Mouse (Mus musculus) CD8-positive naive resting alpha-beta T cell, adult 2 months (primary cell): ENCODE measurements at regions not wholly inside any gene's neighbourhood (a gene's known extent, or its start where the extent isn't known, plus 50 kb on each side); places are given as distances from the start of the nearest gene placed in this dataset.

Experiments
- DNase-seq, 2 experiments: peaks; one replicate each; pipeline ENCODE4 v3.0.0; 2022; ENCODE audit warnings: low read depth in 2 of 2, low spot score in 2 of 2

DNA sequence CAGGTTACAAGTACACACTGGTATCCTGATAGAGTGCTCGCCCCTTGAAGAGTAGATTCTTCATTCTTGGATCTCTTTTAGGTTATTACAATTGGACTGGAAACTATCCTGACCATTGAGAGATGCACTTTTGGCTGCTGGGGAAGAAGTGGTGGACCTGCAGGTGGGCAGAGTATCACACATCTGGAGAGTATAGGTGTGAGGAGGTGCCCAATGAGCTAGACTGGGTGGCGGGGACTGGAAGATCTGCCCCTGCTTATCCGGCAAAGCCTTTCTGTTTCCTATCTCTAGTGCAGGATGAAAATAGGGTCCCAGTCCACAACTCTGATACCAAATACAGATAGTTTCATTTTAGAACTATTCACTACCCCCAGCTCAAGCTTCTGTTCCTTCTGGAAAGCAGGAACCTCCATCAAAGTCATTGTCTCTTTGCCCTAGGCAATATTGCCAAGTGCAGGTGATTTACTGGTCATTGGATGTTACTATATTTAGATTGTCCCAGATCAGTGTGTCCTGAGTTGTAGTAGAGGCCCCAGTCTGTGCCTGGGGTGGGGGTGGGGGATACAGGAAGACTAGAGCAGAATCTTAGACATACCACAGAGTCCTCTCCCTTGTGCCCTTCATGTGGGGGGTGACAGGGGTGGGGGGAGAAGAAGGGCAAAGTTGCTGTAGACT lies 62.5 kb upstream of the Ube2e1 start:
- no peak for DNase-seq

DNA sequence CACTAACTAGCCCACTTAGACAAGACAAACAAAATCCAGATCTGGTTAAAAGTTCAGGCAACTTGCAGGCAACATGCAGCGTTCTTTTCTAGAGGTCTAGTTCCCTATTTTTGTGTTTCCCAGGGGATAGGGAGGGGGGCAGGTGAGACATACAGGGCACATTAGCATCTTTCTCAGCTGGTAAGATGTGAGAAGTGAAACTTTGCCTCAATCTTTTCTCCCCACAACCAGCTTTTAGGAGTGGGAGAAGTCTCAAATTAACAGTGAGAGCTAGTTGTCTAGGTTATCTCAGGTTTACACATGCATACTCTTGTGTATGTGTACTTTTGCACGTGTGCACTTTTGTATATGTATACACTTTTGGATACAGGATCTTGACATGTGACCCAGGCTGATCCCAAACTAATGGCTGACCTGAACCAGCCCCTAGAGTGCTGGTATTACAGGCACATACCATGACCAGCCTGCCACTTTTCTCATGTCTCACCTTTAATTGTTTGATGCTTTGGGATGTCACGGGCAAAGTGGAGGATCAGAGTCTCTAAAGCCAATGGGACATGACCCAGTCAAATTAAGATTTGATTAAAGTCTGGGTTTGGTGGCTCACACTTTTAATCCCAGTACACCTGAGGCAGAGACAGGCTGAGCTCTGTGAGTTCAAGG lies 60.3 kb upstream of the Ube2e1 start:
- DNase-seq, result no peak

GRCm38 (mm10) chr14:18389390-18389789 lies 57.7 kb upstream of the Ube2e1 start:
- no peak for DNase-seq

GRCm38 (mm10) chr14:18385953-18386668 lies 54.5 kb upstream of the Ube2e1 start:
- DNase-seq, result no peak
